Mouse (Mus musculus) frontal cortex, postnatal 25 days (tissue): ENCODE data around the gene Gm14147.
"Not testable (repeated sequence)": the region's sequence is repeated elsewhere in the genome, so short reads cannot be mapped to it uniquely, and the experiment has no call there.

ENCODE experiments used
- DNase-seq, 2 experiments: peaks; one replicate each; pipeline ENCODE4 v3.0.0; 2022; ENCODE audit warnings: low spot score in 2 of 2

The Gm14147 gene

GRCm38 (mm10) chr2:151097945-151098344 lies at the start of gene Gm14147:
Gene Gm14147 (plus strand): TSS chr2:151098245.
- DNase-seq: not testable (repeated sequence)

- DNase-seq: no peak
Measured at GRCm38 (mm10) chr2:151056637-151057036, 41.4 kb upstream of the Gm14147 start.

- DNase-seq: not testable (repeated sequence)
Measured at GRCm38 (mm10) chr2:151092250-151092649, 5.8 kb upstream of the Gm14147 start, which contains the start of gene Gm14151. Gene Gm14151 (minus strand): TSS chr2:151092350.
